Mouse (Mus musculus) skeletal muscle tissue, adult 2 months (tissue): ENCODE results near the gene Fgf12.

Experiments used
- DNase-seq: peaks from one replicate; pipeline ENCODE4 v3.0.0-alpha.2; 2012; ENCODE audit warnings: low read depth, low spot score

Gene Fgf12

DNA sequence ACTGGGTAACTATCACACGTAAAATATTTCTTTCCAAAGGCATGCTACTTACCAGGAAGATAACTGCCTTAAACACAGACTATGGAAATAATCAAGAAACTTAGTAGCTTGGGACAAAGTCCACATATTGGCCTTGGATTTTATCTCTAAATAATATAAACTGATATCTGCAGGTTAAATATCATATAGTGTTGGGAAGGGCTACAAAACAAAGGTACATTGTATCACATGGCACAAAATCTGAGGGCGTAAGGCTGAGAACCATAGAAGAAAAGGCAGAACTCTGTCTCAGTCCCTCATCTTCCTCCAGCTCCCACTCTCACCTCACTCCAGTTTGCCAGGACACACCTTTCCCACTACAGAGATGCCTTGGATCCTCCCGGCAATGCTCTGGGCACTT, 417.8 kb downstream of the Fgf12 start:
- no peak for DNase-seq

DNA sequence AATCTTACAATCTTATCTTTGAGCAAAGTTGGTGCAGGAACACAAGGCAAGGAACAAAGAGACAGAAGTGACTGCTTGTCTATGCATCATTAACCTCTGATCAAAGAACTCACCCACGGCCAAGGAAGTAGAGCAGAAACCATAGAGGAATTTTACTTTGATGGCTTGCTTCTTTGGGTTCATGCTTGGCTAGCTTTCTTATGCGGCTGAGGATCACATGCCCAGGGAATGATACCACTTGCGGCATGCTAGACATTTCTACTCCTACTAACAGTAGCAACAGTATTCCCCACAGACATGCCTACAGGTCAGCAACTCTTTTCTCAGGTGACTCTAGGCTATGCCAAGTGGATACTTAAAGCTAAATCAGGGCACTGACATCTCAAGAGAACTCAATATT, 429.3 kb downstream of the Fgf12 start:
- DNase-seq: no peak

DNA sequence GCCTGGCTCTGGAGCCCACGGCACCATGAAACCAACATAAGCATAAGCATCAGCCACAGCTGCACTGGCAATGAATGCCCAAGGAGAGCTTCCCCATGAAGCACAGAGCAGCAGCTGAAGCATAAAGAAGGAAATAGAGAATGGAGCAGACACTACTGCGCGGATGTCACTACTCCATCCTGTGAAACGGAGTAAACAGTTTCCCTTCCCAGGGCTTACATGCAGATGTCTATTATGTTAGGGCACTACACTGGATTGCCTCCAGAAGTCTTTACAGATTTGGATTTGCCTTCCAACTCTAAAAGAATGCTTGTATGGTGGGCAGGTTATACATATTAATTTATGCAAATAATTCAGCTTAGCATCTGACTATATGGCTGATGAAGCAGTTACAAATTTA, 441.2 kb downstream of the Fgf12 start:
- DNase-seq: no peak

- DNase-seq: no peak
These were observed 449.0 kb downstream of the Fgf12 start for GRCm38 (mm10) chr16:28303889-28304288.

GRCm38 (mm10) chr16:28289689-28290330, 463.1 kb downstream of the Fgf12 start:
- DNase-seq: no peak

DNA sequence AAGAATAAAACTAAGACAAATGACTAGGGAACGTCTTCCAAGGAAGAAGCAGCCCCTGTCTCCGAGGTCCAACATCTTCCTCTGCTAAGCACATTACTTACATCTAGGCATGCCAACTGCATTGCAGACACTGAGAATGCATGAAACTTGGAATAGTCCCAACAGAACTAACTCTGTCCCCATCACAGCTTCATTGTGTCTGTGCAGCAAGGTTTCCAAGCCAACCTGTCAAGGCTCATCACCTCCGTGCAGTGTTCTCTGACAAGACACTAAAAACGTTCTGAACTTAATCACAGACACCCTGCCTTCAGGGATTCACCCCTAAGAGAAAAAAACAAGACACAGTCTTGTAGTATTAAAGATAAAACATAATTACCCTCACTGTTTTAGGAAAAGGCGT, 495.0 kb downstream of the Fgf12 start:
- DNase-seq: no peak

- DNase-seq: no peak
These were observed 498.6 kb downstream of the Fgf12 start for GRCm38 (mm10) chr16:28254303-28254702.

- no peak for DNase-seq
These were observed 500.9 kb downstream of the Fgf12 start for GRCm38 (mm10) chr16:28251930-28252329.

DNA sequence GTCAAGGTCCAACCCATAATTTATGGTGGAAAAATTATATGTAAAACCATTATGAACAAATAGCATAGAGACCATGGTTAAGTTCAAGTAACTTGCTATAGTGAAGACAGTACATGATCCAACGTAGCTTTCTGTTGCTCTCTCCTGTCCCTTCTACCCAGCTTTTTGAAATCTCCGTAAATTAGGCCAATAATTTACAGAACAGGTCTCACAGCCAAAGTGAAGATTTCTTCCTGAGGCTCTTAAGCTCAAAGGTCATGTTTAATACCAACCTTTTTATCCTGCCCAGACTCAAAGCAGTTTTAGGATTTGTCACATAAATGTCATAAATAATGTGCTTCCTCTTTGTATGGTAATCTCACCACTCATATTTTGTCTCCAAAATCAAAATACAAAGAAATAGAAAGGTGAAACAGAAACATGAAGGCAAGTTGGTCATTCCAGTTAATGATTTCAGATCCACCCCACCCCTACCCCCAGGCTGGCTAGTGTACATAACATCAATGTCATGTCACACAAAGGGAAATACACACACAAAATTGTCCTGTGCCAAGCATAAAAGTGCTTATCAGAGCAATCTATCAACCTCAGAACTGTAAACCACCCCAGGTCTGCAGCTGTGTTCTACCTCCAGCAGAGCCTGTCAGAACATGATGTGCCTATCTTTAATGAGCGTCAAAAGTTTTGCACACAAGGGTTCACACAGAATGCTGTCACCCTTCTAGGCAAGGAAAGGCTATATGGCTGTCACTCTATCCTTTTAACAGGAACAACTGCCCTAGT, 509.8 kb downstream of the Fgf12 start:
- DNase-seq: no peak

- DNase-seq: no peak
These were observed 513.5 kb downstream of the Fgf12 start for GRCm38 (mm10) chr16:28239382-28239781.

DNA sequence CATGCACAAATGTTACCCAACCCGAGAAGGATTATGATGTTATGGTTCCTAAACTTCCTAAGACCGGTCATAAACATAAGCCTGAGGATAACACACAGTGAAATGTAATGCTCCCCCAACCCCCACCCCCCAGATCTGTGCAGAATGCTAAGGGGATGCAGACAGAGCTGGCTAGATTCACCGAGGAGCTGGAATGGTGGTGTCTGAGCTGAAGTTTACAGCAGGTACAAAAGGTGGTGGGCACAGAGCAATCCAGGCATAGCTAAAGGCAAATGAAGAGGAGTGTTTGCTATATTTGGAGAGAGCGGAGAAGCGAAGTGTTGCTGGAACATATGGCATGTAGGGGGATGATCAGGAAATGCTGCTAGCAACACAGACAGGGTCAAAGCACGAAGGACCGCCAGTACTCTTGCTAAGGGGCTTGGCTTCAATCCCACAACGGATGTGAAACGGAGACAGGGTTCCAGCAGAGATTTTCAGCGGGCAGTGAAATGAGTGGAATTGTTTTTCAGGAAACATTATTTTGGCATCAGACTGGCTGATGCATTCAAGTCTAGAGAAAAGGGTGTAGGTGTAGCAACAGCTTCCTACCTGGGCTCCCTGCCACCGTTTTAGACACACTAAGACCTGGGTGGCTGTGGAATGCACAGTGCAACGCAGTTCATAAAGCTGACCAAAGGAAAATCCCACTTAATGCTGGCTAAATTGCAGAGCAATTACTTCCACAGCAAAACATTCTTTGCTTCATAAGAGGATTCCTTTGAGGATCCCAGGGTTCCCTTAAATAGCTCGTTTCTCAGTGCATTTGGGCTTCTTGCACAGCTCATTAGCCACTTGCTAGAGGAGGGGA, 514.6 kb downstream of the Fgf12 start:
- no peak for DNase-seq

GRCm38 (mm10) chr16:28215930-28216329, 536.9 kb downstream of the Fgf12 start:
- DNase-seq: no peak

DNA sequence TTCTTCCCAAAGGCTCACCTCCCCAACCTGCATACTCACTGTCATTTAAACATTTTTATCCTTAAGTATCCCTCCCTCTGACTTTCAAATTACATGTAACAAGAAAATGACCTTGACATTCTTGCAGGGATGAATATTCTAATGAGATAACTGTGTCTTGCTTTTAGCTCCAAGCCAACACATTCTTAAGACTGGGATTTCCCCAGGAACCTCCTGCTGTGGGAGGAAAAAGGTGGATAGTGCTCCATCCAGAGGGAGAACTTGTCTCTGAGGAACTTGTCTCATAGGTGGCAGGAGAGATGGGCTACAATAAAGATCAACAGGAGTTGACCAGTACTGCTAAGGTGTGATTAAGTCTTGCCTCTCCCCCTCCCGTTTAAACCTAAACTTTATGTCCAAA, 540.5 kb downstream of the Fgf12 start:
- DNase-seq: no peak

DNA sequence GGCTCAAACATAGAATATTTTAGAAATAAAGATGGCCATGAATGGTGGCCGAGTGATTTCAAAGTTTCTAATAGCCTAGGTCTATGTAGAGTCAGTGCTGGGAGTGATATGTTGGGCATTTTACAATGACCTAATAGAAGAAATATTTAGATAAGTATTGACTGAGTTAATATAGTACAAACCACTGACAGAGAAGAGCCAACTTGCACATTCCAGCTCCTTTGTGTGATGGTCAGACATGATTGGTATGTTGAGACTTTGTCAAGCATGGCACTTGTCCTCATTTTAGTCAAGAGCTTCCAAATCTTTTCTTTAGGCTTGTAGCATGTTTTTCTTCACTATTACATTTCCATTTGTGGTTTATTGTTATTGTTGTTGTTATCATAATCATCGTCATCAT, 596.4 kb downstream of the Fgf12 start:
- DNase-seq: no peak

GRCm38 (mm10) chr16:28140972-28141371, 611.9 kb downstream of the Fgf12 start:
- DNase-seq: no peak

- no peak for DNase-seq
These were observed 625.9 kb downstream of the Fgf12 start for GRCm38 (mm10) chr16:28127006-28127405.
